Mouse (Mus musculus) embryonic facial prominence, embryonic 10.5 days (tissue): ENCODE measurements at regions not wholly inside any gene's neighbourhood (a gene's known extent, or its start where the extent isn't known, plus 50 kb on each side); places are given as distances from the start of the nearest gene placed in this dataset.

Experiments used
- DNase-seq: peaks from one replicate; pipeline ENCODE4 v3.0.0-alpha.2; 2017; ENCODE audit warnings: low spot score
- H3K27ac ChIP-seq: fragments of 300-500 bp; sonication (generic); replicated peaks from 2 replicates; pipeline ENCODE4 v1.5.1; 2016; ENCODE audit warnings: mild to moderate bottlenecking
- H3K27me3 ChIP-seq: fragments of 300-500 bp; sonication (generic); replicated peaks from 2 replicates; pipeline ENCODE4 v1.6.1; 2016; ENCODE audit warnings: low read depth, mild to moderate bottlenecking; ENCODE audit not compliant: poor library complexity, severe bottlenecking
- H3K36me3 ChIP-seq: fragments of 300-500 bp; sonication (generic); replicated peaks from 2 replicates; pipeline ENCODE4 v1.6.1; 2016; ENCODE audit warnings: mild to moderate bottlenecking, moderate library complexity
- H3K4me1 ChIP-seq: fragments of 300-500 bp; sonication (generic); 2 replicates; pipeline ENCODE4 v1.6.1; 2016
- H3K4me3 ChIP-seq: fragments of 300-500 bp; sonication (generic); 2 replicates; pipeline ENCODE4 v1.5.1; 2016; ENCODE audit warnings: mild to moderate bottlenecking, moderate library complexity
- H3K9me3 ChIP-seq: fragments of 300-500 bp; sonication (generic); 2 replicates; pipeline ENCODE4 v1.6.1; 2016; ENCODE audit warnings: mild to moderate bottlenecking
- WGBS: fragments of 180-500 bp; shearing (Covaris S2); methylation state at CpG from one replicate; pipeline ENCODE4 v1.1.7; 2016; 5-methylcytosine and 5-hydroxymethylcytosine counted together

GRCm38 (mm10) chr9:111897626-111898025 is 207.5 kb upstream of the Stac start:
- H3K27me3 ChIP-seq: no peaks in the 10 kb centered on the region
- no peaks in the 10 kb centered on the region for H3K36me3 ChIP-seq
- H3K4me1 ChIP-seq: no peaks in the 10 kb centered on the region
- H3K27ac ChIP-seq: no peak overlapping the region
- H3K9me3 ChIP-seq: 0 out of 2 replicates have a peak, but pooled peaks cover 2% of the 10 kb centered on the region
- 82% methylated on average over 5 of the region's 5 CpGs for WGBS
- H3K4me3 ChIP-seq: no peak overlapping the region
- DNase-seq: no peak

GRCm38 (mm10) chr9:111879710-111880109 is 189.6 kb upstream of the Stac start:
- Histone ChIP-seq H3K4me1 (0 out of 2 replicates have a peak, but pooled peaks cover 3% of the 10 kb centered on the region), H3K27me3 (no peaks in the 10 kb centered on the region), H3K36me3 (no peaks in the 10 kb centered on the region), H3K27ac (no peak overlapping the region), H3K9me3 (no peaks in the 10 kb centered on the region), H3K4me3 (no peak overlapping the region)
- no peak for DNase-seq
- WGBS: 67% methylated on average over 2 of the region's 2 CpGs

DNA sequence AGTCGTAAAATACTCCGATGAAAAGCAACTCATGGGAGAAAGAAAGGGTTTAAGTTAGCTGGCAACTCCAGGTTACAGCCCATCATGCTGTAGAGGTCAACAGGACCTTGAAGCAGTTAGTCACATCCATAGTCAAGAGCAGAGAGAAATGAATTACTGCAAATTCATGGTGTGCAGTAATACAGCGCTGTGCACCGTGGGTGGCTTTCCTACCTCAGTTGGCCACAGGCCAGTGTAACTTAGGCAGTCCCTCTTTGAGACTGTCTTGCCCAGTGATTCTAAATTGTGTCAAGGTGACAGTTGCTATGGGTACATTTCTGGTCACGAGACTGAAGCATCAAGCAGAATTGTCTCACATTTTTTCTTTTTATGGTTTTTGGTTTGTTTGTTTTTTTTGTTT is 186.7 kb upstream of the Stac start:
- Histone ChIP-seq H3K27ac (no peak overlapping the region), H3K4me1 (0 out of 2 replicates have a peak, but pooled peaks cover 3% of the 10 kb centered on the region), H3K36me3 (no peaks in the 10 kb centered on the region), H3K9me3 (no peaks in the 10 kb centered on the region), H3K4me3 (no peak overlapping the region), H3K27me3 (no peaks in the 10 kb centered on the region)
- WGBS: 93% methylated on average over 5 of the region's 5 CpGs
- no peak for DNase-seq

DNA sequence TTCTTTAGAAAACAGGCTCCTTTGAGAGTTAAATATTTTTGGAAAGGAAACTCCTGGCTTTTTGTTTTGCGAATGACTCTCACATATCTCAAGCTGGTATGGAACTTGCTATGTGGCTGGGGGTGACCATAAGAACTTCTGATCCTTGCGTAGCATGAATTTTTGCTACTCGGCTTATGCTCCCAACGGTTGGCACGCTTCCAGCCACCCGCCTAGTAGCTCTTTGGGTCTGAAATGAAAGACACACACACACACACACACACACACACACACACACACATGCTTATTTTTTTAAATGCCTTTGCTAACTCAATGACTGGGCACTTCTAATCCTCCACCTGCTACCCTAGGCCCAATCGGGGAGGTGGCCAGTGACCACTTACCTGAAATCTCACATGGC is 180.3 kb upstream of the Stac start:
- DNase-seq: no peak
- H3K27ac ChIP-seq: no peak overlapping the region
- WGBS: 93% methylated on average over 7 of the region's 7 CpGs
- H3K36me3 ChIP-seq: no peaks in the 10 kb centered on the region
- H3K27me3 ChIP-seq: no peaks in the 10 kb centered on the region
- H3K4me1 ChIP-seq: no peaks in the 10 kb centered on the region
- H3K4me3 ChIP-seq: no peak overlapping the region
- no peaks in the 10 kb centered on the region for H3K9me3 ChIP-seq

DNA sequence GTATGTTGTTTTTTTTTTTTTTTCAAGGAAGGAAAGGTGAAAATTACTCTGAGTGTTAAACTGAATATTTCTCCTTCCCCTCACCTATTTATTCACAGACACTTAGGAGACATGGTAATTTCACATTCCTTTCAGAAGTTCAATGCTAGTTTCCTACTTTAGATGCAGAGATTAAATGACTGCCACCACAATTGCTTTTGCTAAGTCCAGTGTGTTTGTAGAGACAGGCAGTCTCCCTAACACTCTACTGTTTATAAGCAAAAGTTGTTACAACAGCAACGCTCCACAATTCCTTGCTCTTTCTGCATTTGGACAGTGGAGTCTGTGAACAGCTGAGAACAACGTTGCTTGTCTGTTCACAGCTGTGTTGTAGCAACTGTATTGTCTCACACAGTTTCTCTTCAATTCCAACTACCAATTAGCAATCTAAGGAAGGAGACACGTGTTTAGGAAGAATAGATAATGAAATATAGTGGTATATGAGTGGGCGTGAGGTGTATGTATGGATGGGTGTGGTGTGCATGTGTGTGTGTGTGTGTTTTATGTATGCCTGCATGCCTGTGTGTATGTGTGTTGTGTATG is 179.7 kb upstream of the Stac start:
- Histone ChIP-seq H3K9me3 (no peaks in the 10 kb centered on the region), H3K4me1 (no peaks in the 10 kb centered on the region), H3K36me3 (no peaks in the 10 kb centered on the region), H3K27me3 (no peaks in the 10 kb centered on the region), H3K4me3 (no peak overlapping the region), H3K27ac (no peak overlapping the region)
- WGBS: 82% methylated on average over 4 of the region's 4 CpGs
- no peak for DNase-seq

DNA sequence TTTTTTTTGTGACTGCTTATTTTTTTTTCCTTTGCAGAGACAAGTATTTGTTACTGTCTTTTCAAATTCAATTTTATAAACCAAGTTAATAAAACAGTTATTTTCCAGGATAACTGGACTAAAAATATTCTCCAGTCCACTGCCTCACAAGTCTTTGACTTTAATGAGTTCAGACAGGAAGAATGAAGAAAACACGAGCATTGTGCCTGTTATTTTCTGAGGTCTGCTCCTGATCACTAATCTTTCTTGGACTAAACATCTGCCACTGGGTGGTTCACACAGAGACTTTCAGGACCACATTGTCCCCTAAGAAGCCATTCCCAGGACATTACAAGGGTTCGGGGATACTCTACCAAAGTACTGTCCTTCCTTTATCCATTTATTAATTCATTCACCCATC is 167.9 kb upstream of the Stac start:
- Histone ChIP-seq H3K27ac (no peak overlapping the region), H3K4me1 (no peaks in the 10 kb centered on the region), H3K4me3 (no peak overlapping the region), H3K36me3 (no peaks in the 10 kb centered on the region), H3K27me3 (no peaks in the 10 kb centered on the region), H3K9me3 (no peaks in the 10 kb centered on the region)
- DNase-seq: no peak
- WGBS: 68% methylated on average over 2 of the region's 2 CpGs

DNA sequence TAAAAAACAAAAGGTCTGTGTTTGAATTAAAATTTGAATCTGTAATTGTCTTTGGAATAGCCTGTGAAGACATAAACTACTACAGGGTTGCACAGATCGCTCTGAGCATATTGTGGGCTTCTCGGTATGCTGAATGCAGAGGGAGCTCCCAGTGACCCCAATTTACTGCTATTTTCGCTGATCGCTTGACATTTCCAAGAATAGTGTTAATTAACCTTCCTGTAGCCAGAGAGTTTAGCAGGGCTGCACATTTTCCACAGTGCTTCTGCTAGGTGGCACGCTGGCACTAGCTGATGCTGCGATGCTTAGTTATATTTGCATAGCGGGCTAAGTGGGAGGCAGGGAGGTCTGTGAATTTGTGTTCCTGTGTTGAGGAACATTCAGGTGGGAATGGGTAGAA is 164.8 kb upstream of the Stac start:
- Histone ChIP-seq H3K27ac (no peak overlapping the region), H3K27me3 (no peaks in the 10 kb centered on the region), H3K4me1 (no peaks in the 10 kb centered on the region), H3K4me3 (no peak overlapping the region), H3K36me3 (no peaks in the 10 kb centered on the region), H3K9me3 (no peaks in the 10 kb centered on the region)
- 80% methylated on average over 7 of the region's 7 CpGs for WGBS
- no peak for DNase-seq

GRCm38 (mm10) chr9:111846366-111846765 is 156.2 kb upstream of the Stac start:
- Histone ChIP-seq H3K27me3 (no peaks in the 10 kb centered on the region), H3K4me3 (no peak overlapping the region), H3K9me3 (no peaks in the 10 kb centered on the region), H3K36me3 (no peaks in the 10 kb centered on the region), H3K4me1 (no peaks in the 10 kb centered on the region), H3K27ac (no peak overlapping the region)
- DNase-seq: no peak
- 93% methylated on average over 10 of the region's 10 CpGs for WGBS

DNA sequence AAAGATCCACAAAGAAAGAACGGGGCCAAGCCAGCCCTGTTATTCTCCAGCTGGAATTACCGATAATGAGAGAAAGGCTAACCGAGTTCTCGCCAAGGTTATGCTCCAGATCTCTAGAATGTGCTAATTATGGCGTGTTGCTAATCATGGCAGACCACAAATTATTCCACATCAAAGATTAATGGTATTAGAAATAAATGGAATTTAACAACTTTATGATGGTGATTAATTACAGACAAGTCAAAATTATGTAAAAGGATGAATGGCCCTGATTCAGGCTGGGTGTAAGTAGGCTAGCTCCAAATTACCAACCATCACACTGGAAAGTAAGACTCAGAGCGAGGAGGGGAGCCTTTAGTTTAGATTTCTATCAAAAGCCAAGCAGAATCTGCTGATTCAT is 151.0 kb upstream of the Stac start:
- H3K27ac ChIP-seq: no peak overlapping the region
- H3K4me1 ChIP-seq: no peaks in the 10 kb centered on the region
- H3K9me3 ChIP-seq: no peaks in the 10 kb centered on the region
- H3K4me3 ChIP-seq: no peak overlapping the region
- H3K36me3 ChIP-seq: no peaks in the 10 kb centered on the region
- WGBS: 87% methylated on average over 6 of the region's 6 CpGs
- no peak for DNase-seq
- no peaks in the 10 kb centered on the region for H3K27me3 ChIP-seq

GRCm38 (mm10) chr9:111838069-111838820 is 148.1 kb upstream of the Stac start:
- Histone ChIP-seq H3K27me3 (no peaks in the 10 kb centered on the region), H3K9me3 (no peaks in the 10 kb centered on the region), H3K4me1 (no peaks in the 10 kb centered on the region), H3K36me3 (no peaks in the 10 kb centered on the region), H3K4me3 (no peak overlapping the region), H3K27ac (no peak overlapping the region)
- 85% methylated on average over 7 of the region's 7 CpGs for WGBS
- DNase-seq: no peak

- no peaks in the 10 kb centered on the region for H3K36me3 ChIP-seq
- DNase-seq: no peak
- WGBS: 93% methylated on average over 1 of the region's 1 CpGs
Observed at GRCm38 (mm10) chr9:111822094-111822493, 131.9 kb upstream of the Stac start.

GRCm38 (mm10) chr9:111817461-111817860 is 127.3 kb upstream of the Stac start:
- no peaks in the 10 kb centered on the region for H3K36me3 ChIP-seq
- no peak overlapping the region for H3K4me3 ChIP-seq
- DNase-seq: no peak
- WGBS: 70% methylated on average over 4 of the region's 4 CpGs
- no peaks in the 10 kb centered on the region for H3K9me3 ChIP-seq
- H3K4me1 ChIP-seq: no peaks in the 10 kb centered on the region
- no peak overlapping the region for H3K27ac ChIP-seq
- H3K27me3 ChIP-seq: no peaks in the 10 kb centered on the region

More at GRCm38 (mm10) chr9:111822094-111822493, 131.9 kb upstream of the Stac start:
- H3K4me3 ChIP-seq: no peak overlapping the region
- H3K27ac ChIP-seq: no peak overlapping the region
- H3K4me1 ChIP-seq: no peaks in the 10 kb centered on the region
- no peaks in the 10 kb centered on the region for H3K9me3 ChIP-seq
- no peaks in the 10 kb centered on the region for H3K27me3 ChIP-seq

- H3K9me3 ChIP-seq: no peaks in the 10 kb centered on the region
- H3K4me1 ChIP-seq: no peaks in the 10 kb centered on the region
- no peaks in the 10 kb centered on the region for H3K27me3 ChIP-seq
- DNase-seq: no peak
- H3K36me3 ChIP-seq: no peaks in the 10 kb centered on the region
- 84% methylated on average over 6 of the region's 6 CpGs for WGBS
- no peak overlapping the region for H3K27ac ChIP-seq
- no peak overlapping the region for H3K4me3 ChIP-seq
Observed at GRCm38 (mm10) chr9:111804931-111805330, 114.8 kb upstream of the Stac start.
